Mouse (Mus musculus) ZHBTc4 (cell line): Measurements from ENCODE around the gene Caln1.
A peak's percentile ranks its signal among the peaks of the same experiment; 100 is the strongest.

Experiments
- DNase-seq: peaks from one replicate; pipeline ENCODE4 v3.0.0-alpha.2; 2011; ENCODE audit warnings: low read depth, low spot score

The Caln1 gene

GRCm38 (mm10) chr5:130369237-130369636 is at the start of gene Caln1:
Gene Caln1, plus strand, starts transcription at chr5:130369455.
- peak; percentile 25 for DNase-seq

GRCm38 (mm10) chr5:130319783-130320182 is 49.5 kb upstream of the Caln1 start:
- DNase-seq: no peak

- DNase-seq: no peak
These were observed 48.8 kb upstream of the Caln1 start for GRCm38 (mm10) chr5:130320485-130320884.

- no peak for DNase-seq
These were observed 43.8 kb upstream of the Caln1 start for GRCm38 (mm10) chr5:130325486-130325885.

- no peak for DNase-seq
These were observed 41.5 kb upstream of the Caln1 start for GRCm38 (mm10) chr5:130327615-130328263.

GRCm38 (mm10) chr5:130328366-130328765 is 40.9 kb upstream of the Caln1 start:
- DNase-seq: no peak

- no peak for DNase-seq
These were observed 39.4 kb upstream of the Caln1 start for GRCm38 (mm10) chr5:130329889-130330288.

GRCm38 (mm10) chr5:130330801-130331200 is 38.5 kb upstream of the Caln1 start:
- no peak for DNase-seq

- no peak for DNase-seq
These were observed 38.0 kb upstream of the Caln1 start for GRCm38 (mm10) chr5:130331206-130331605.

- DNase-seq: no peak
These were observed 35.7 kb upstream of the Caln1 start for GRCm38 (mm10) chr5:130333566-130333965.

- no peak for DNase-seq
These were observed 35.3 kb upstream of the Caln1 start for GRCm38 (mm10) chr5:130333971-130334370.

- peak; percentile 30 for DNase-seq
These were observed 33.8 kb upstream of the Caln1 start for GRCm38 (mm10) chr5:130335462-130335861.

- no peak for DNase-seq
These were observed 28.6 kb upstream of the Caln1 start for GRCm38 (mm10) chr5:130340656-130341055.

- DNase-seq: no peak
These were observed 24.3 kb upstream of the Caln1 start for GRCm38 (mm10) chr5:130344999-130345398.

- no peak for DNase-seq
These were observed 23.4 kb upstream of the Caln1 start for GRCm38 (mm10) chr5:130345871-130346270.

GRCm38 (mm10) chr5:130355223-130355622 is 14.0 kb upstream of the Caln1 start:
- DNase-seq: no peak

GRCm38 (mm10) chr5:130363111-130363510 is 6.1 kb upstream of the Caln1 start:
- DNase-seq: peak; percentile 81

GRCm38 (mm10) chr5:130363773-130364172 is 5.5 kb upstream of the Caln1 start:
- DNase-seq: peak; percentile 80

- no peak for DNase-seq
These were observed 1.0 kb upstream of the Caln1 start for GRCm38 (mm10) chr5:130368236-130368635.

GRCm38 (mm10) chr5:130375411-130375810 is 6.2 kb downstream of the Caln1 start:
- no peak for DNase-seq

- DNase-seq: no peak
These were observed 15.1 kb downstream of the Caln1 start, which contains the start of gene A330070K13Rik for GRCm38 (mm10) chr5:130384222-130384912. Gene A330070K13Rik, minus strand, starts transcription at chr5:130384631.

GRCm38 (mm10) chr5:130386418-130386817 is 17.2 kb downstream of the Caln1 start:
- no peak for DNase-seq
